Mouse (Mus musculus): ENCODE measurements around the gene Tfec.

Tfec gene

DNA sequence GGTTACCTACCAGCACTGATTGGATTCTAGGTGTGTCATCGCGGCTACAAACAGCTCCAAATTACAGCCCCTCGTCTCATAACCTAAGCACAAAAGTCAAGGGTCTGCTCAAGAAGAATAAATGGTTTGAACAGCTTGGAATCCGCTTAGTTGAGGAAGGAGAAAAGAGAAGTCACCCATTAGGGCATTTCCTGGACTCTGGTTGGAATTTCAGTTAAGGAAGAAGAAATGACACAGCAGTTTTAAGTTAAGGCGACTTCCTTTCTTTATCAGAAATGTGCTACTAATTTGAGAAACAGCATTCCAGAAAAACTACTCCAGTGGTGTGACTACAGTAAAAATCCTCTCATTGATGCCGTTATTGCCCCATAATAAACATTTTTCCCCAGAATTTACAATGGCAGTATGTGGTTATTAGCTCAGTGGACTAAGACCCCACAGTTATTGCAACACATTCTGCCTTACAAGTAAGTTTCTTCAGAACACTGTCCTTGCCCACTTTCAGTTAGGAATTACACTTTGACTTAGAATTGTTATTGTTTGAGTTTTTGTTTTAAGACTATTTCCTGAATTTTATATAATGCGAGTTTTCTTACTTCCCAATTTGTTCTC, at the start of gene Tfec:
Tfec (minus strand) TSS at position 191 of the 612 bp plus-strand sequence.
- DNase-seq (ENCODE audit: low spot score in 2 of 2) = no peak

DNA sequence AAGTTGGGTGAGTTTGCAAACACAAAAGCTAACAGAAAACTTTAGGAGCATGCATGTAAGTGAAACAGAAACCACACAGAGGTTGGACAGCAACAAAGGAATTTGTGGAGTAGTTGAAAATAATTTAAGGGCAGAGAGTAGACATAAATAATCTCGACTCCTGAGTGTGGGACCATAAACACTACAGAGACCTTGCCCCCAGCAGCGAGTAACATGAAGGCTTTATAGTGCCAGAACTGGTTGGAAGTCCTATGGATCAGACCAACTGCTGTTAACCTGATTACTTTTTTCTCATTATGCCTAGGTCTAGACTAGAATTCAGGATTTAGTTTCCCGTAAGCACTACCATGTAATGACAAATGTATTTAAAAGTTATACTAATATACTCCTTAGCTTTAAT, 49.6 kb upstream of the Tfec start:
- no peak for DNase-seq (ENCODE audit: low spot score in 2 of 2)

DNA sequence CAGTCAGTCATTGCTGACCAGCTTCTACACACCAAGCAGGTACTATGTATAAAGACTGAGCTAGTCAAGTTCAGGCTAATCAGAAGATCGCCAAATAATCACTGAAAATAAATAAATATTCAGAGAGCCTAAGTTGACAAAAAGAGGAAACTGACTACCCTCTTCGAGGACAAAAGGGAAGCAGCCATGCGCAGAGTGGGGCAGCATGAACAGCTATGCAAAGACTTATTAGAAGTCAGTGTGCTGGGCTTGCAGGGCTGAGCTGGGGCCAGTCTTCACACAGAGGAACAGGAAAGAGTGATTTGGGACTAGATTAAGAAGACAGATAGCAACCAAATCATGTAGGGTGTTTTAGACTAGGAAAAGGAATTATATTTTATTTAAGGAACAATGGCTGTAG, 45.3 kb upstream of the Tfec start:
- DNase-seq (ENCODE audit: low spot score in 2 of 2) = no peak

DNA sequence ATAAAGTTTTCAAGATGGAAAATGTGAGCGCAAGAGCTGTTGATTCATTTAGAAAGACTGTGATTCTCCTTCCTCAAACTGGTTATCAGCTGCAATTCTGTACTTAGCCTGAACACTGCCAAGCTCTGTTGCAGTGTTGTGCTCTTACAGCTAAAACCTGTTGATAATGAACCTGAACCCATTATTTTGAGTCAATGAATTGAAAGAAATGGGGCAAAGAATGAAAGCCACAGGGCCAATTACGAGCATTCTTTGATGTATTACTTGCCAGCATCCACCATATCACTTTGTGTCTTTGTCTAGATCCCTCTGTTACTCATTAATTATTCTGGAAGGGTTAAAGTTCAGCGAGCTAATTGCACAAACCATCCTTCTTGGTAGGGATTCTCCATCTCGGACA, 44.2 kb upstream of the Tfec start:
- DNase-seq (ENCODE audit: low spot score in 2 of 2) = no peak

DNA sequence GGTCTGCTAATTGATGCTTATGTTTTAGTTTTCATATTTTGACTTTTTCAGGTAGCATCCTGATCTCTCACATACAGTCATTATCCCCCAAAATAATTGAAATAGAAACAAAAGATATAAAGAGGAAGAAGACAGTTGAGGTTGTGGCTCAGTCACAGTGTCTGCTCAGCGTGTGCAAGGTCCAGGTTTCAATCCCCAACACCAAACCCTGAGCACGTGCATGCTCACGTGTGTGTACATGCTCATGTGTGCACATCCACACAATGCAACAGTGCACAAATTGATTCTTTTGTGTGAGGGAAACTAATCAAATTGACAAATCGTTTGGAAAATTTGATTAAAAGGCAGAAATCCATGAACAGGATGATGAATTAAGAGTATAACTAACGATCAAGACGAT, 32.8 kb upstream of the Tfec start:
- DNase-seq (ENCODE audit: low spot score in 2 of 2) = no peak

DNA sequence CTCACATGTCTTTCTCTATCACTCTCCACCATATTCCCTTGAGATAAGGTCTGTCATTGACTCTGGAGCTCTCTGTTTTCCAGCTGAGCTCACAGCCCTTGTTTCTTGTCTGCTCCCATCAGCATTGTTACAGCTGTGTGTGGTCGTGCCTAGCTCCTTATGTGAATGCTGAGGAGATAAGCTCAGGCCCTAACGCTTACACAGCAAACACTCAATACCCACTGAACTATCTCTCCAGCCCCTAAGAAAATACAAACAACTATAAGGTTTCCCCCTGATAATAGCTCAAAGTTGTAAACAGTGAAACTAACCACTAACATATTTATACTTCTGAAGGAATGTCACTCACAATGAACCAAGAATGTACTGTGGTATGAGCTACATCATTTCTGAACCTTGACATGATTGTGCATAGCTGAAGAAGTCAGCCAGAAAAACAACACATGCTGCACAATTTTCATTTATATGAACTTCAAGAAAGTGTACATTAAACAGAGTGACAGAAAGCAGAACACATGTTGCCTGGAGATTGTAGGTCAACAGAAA, 21.9 kb upstream of the Tfec start:
- no peak for DNase-seq (ENCODE audit: low spot score in 2 of 2)

- DNase-seq (ENCODE audit: low spot score in 2 of 2) = no peak
Measured at GRCm38 (mm10) chr6:16891819-16892218, 6.4 kb downstream of the Tfec start.

- DNase-seq (ENCODE audit: low spot score in 2 of 2) = no peak
Measured at GRCm38 (mm10) chr6:16883537-16884307, 14.5 kb downstream of the Tfec start.

GRCm38 (mm10) chr6:16874021-16874542, 24.2 kb downstream of the Tfec start:
- DNase-seq (ENCODE audit: low spot score in 2 of 2) = no peak

GRCm38 (mm10) chr6:16870067-16870466, 28.2 kb downstream of the Tfec start:
- DNase-seq (ENCODE audit: low spot score in 2 of 2) = no peak

DNA sequence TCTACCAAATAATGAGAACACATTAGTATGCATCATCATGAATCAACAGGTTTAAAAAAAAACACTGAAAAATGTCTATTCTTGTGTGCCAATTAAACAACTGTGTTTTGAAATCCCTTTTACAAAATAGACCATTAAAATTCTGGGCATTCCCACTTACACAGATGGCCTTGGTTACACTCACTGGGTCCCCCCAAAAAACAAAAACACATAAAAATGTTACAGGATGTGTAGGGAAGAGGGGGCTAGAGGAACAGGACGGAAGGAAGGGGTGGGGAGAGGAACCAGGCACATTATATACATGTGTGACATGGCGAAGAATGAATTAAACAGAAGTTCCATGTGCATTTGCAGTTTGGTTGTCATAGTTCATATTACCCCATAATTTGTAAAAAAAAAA, 29.9 kb downstream of the Tfec start:
- no peak for DNase-seq (ENCODE audit: low spot score in 2 of 2)

GRCm38 (mm10) chr6:16862753-16863508, 35.3 kb downstream of the Tfec start:
- no peak for DNase-seq (ENCODE audit: low spot score in 2 of 2)

DNA sequence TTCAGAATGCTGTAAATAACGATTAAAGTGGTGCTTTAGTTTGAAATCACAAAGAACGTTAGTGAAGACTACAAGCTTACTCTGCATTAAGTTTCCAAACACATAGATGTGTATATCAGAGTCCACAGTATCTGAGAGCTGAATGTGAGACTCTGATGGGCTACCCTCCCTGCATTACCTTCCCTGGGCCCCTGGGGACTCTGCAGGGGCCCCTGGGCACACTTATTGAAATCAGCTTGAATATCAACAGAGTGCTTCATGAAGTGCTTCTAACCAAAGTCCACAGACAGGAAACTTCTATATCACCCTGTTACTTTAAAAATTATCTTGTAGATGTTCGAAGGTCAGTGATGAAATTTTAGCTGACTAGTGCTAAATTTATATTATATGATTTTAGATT, 36.2 kb downstream of the Tfec start:
- no peak for DNase-seq (ENCODE audit: low spot score in 2 of 2)

GRCm38 (mm10) chr6:16855879-16856545, 42.2 kb downstream of the Tfec start:
- no peak for DNase-seq (ENCODE audit: low spot score in 2 of 2)

- DNase-seq (ENCODE audit: low spot score in 2 of 2) = no peak
Measured at GRCm38 (mm10) chr6:16854977-16855376, 43.3 kb downstream of the Tfec start.

DNA sequence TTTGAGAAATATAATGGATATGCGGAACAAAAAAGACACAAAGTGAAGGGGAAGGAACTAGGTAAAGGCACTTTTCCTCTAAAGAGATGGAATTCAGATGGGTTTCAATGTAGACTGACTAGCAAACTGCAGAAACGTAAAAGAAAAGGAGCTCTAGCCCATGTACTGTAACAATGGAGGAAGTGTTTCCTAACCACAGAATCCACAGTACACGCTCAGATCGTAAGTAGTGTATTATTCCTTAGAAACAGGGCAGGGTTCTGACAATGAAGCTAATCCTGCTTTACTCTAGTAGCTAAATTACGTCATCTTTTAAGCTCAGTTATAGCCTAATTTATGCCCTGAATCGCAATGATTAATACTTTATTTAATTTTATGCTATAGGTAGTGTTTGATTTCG, 51.7 kb downstream of the Tfec start:
- DNase-seq (ENCODE audit: low spot score in 2 of 2) = no peak

- DNase-seq (ENCODE audit: low spot score in 2 of 2) = no peak
Measured at GRCm38 (mm10) chr6:16835631-16836030, 62.6 kb downstream of the Tfec start.

DNA sequence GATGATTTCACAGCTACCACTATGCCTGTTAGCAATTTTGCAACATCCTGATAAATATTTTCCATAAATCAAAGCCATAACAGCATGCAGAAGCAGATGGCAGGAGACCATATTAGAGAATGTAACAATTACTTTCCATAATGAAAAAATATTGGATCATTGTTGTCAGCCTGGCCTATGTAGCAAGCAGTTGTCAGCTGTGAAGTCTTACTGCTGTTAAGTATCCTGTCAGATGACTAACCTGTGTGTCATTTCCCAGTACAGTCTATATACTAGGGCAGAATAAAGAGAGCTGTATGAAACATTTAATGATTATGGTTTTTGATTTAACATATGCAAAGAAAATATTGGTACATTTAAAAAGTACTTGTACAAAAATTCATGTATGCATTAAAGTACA, 69.9 kb downstream of the Tfec start:
- no peak for DNase-seq (ENCODE audit: low spot score in 2 of 2)

GRCm38 (mm10) chr6:16821985-16822384, 76.3 kb downstream of the Tfec start:
- DNase-seq (ENCODE audit: low spot score in 2 of 2) = no peak

DNA sequence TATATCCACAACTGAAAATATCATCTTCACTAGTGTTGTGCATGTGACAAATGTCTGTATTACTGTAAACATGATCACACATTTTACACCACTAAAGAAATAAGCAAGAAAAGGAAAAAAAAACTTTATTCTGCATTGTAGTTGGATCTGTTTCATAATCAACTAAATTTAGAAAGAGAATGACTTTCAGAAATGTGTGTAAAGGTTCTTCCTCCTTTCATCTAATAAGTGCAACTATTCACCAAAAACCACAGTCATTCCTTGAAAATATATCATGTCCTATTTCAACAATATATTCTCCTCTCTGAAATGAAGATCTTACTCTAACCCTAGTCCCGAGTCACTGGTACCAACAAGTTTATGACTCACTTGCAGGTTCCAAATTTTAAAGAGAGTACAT, 91.9 kb downstream of the Tfec start:
- no peak for DNase-seq (ENCODE audit: low spot score in 2 of 2)

DNA sequence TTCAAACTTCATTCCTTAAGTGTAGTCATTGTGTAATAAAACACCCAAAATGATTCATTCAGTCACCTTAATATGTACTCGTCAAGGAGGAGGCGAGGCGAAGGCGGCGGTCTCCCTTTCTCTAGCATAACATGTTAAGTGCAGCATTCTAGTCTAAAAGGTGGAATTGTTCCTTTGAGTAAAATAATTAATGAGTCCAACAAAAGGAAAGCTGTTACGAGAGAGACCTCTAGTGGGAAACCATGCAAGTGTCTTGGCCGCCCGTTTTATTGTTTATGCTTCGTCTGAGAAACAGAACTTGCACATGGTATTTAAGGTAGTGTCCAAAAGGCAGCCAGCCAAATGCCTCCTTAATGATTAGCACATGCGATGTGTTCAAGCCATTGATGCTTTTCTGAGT, 100.6 kb downstream of the Tfec start:
- DNase-seq (ENCODE audit: low spot score in 2 of 2) = peak; percentile 26 to 62

DNA sequence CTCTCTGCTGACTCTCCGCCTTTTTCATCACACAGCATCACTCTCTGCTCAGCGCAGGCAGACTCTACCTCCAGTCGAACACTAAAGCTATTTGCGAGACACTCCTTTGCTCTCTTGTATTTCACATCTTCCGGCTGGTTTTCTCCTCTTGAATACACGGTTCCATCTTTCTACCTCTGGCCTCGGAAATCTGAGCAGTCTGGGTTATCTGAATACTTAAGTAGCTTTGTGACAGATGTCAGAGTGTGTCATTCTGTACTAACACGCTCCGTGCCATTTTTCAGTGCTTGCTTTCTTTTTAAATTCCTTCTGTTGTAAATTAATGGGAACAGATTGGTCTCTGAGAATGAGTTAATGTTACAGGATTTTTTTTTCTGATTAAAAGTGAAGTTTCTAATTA, 101.3 kb downstream of the Tfec start:
- DNase-seq (ENCODE audit: low spot score in 2 of 2) = peak in 1 of 2 experiments; percentile 2
